Mouse (Mus musculus) liver, postnatal 0 days (tissue): ENCODE results near the gene Acvr1c.

ENCODE experiments used
- CTCF ChIP-seq: sonication (generic); IDR thresholded peaks from 2 replicates; pipeline ENCODE4 v1.5.1; 2016; ENCODE audit warnings: antibody characterized with exemption, low read depth
- EP300 ChIP-seq: IDR thresholded peaks from 2 replicates; pipeline ENCODE4 v1.6.1; 2016; ENCODE audit warnings: antibody characterized with exemption, low read depth, mild to moderate bottlenecking

- no peak for TF ChIP-seq CTCF
- no peak for TF ChIP-seq EP300
Observed at GRCm38 (mm10) chr2:58240639-58241038, 117.1 kb downstream of the Acvr1c start.
